Comparison of ENCODE assay signal across 8 mouse cellular contexts in genomic region chr17:88505275-88505723, GRCm38 (mm10). TPM values are rescaled to one million over a fixed set of nuclear protein-coding genes. Genes with fewer than 3 reads are reported as not detected.
A peak's percentile ranks its signal among the peaks of the same experiment; 100 is the strongest.
DNase-seq lines count a peak whose midpoint lies in the region; ATAC-seq lines count a peak whose summit lies in the region.

No protein-coding gene starts in this region.

- DNase-seq in left cerebral cortex, postnatal 10 days (ENCODE audit: extremely low spot score in 1 of 2, low spot score in 2 of 2): peak; percentile 47 to 48
- no peak for DNase-seq in left cerebral cortex, adult 11 months (ENCODE audit: low spot score)
- DNase-seq in cerebellum, adult 11-12 months: peak; percentile 93
- peak; percentile 34 to 57 for DNase-seq in frontal cortex, postnatal 10 days (ENCODE audit: low spot score in 2 of 2)
- no peak for DNase-seq in gastrocnemius, postnatal 25 days
- no peak for DNase-seq in embryo, embryonic 9.5 days (ENCODE audit: extremely low spot score)

- H3K27ac ChIP-seq in midbrain, embryonic 16.5 days (ENCODE audit: low read length): peak overlapping the region; percentile 28; the same call in 1 of the 2 replicates

- H3K4me3 ChIP-seq in midbrain, embryonic 16.5 days (ENCODE audit: low read depth, low read length): no peak overlapping the region

- 33% methylated on average over 10 of the region's 10 CpGs for WGBS in midbrain, embryonic 16.5 days

- peaks cover 10% of the 10 kb centered on the region for H3K4me1 ChIP-seq in midbrain, embryonic 16.5 days (ENCODE audit: control insufficient read depth, insufficient read depth, low read length)

- no peaks in the 10 kb centered on the region for H3K36me3 ChIP-seq in midbrain, embryonic 16.5 days (ENCODE audit: control insufficient read depth, insufficient read depth, low read length)

- intact Hi-C loops in left cerebral cortex, postnatal 10 days (cut with DNase I): loop anchor here (5.0 to 10.0 kb wide), 2 partner anchors 63 to 180 kb away; partner anchors contain the start of gene Foxn2

- H3K4me2 ChIP-seq in midbrain, embryonic 16.5 days (ENCODE audit: low read length): no peak overlapping the region

- no peaks in the 10 kb centered on the region for H3K9me3 ChIP-seq in midbrain, embryonic 16.5 days (replicated peaks; ENCODE audit: control insufficient read depth, low read length, poor library complexity, severe bottlenecking)

- no peaks in the 10 kb centered on the region for H3K27me3 ChIP-seq in midbrain, embryonic 16.5 days (ENCODE audit: control insufficient read depth, insufficient read depth, low read depth, low read length)

- H3K9ac ChIP-seq in midbrain, embryonic 16.5 days (ENCODE audit: low read depth, low read length): peak overlapping the region; percentile 44; the same call in 1 of the 2 replicates

- ATAC-seq in midbrain, embryonic 16.5 days: peak; percentile 73
- ATAC-seq in megakaryocyte progenitor cell, adult 5-6 weeks (replicated peaks; ENCODE audit: poor library complexity): no peak

RNA-seq across cellular contexts. Expression of gene Ppp1r21, which starts 24.6 kb away (rescaled TPM):
- 10 to 100 TPM; 66.4 to 69.0 TPM for total RNA-seq in left cerebral cortex, postnatal 10 days (2021)
- polyA plus RNA-seq in midbrain, embryonic 16.5 days (2015; fragmentation: Nextera tagmentation; extraction: Ambion mirVana): 37.9 and 39.5 TPM in 2 replicates
- 1 to 10 TPM; 4.9 to 5.1 TPM for total RNA-seq in gastrocnemius, postnatal 25 days (2021)
- 75.6 and 77.2 TPM in 2 replicates for total RNA-seq in megakaryocyte progenitor cell, adult 5-6 weeks (2015)
- 83.1 and 85.8 TPM in 2 replicates for total RNA-seq in megakaryocyte progenitor cell, adult 5-6 weeks (2017)

Comparison
In these comparisons a context has a peak if more than half of its experiments do, and no peak if none do; other contexts are left out.
1. DNase-seq: peak in left cerebral cortex, postnatal 10 days (2 of 2), cerebellum, adult 11-12 months (single experiment) and frontal cortex, postnatal 10 days (2 of 2); none in left cerebral cortex, adult 11 months (single experiment), gastrocnemius, postnatal 25 days (single experiment) and embryo, embryonic 9.5 days (single experiment).
2. RNA of gene Ppp1r21, which starts 24.6 kb away (total RNA-seq): 75.6 to 85.8 TPM in megakaryocyte progenitor cell, adult 5-6 weeks and 66.4 to 69.0 TPM in left cerebral cortex, postnatal 10 days; 4.9 to 5.1 TPM in gastrocnemius, postnatal 25 days; every median in the first group is over 10 times any median in the second.